11 mouse cellular contexts compared by ENCODE assay signal in the genomic region with DNA sequence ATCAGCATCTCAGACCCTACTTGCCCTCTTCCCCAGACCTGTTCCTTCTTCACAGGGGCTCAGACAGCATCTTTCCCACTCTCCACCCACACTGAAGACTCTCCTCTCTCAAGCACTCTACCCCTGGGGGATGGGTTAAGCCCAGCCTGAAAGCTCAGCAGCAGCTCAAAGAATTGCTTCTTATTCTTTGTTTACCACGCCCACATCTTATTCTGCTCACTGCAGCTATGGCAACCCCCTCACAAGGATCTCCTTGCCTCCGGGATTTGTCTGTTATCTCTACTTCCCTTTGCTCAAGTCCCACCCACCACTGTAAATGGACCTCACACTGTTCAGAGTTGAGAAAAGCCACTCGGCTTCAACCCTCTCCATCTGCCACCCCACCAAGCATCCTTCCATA. TPM values are rescaled to one million over a fixed set of nuclear protein-coding genes. Genes with fewer than 3 reads are reported as not detected.
DNase-seq lines count a peak whose midpoint lies in the region; ATAC-seq lines count a peak whose summit lies in the region.
"Had no signal": no experiment of that assay in that cellular context is flagged by ENCODE, and none has a peak within 500 bp of the region (broad histone marks: within the 10 kb centered on the region; RNA-seq: fewer than 3 reads in every experiment).

No protein-coding gene starts in this region.

- H3K9ac ChIP-seq in forebrain, embryonic 16.5 days (replicated peaks; ENCODE audit: low read depth, low read length) = no peak overlapping the region
- H3K9ac ChIP-seq in liver, embryonic 12.5 days = no peak overlapping the region
- H3K9ac ChIP-seq: neural tube, embryonic 12.5 days had no signal

- no peaks in the 10 kb centered on the region for H3K9me3 ChIP-seq in forebrain, embryonic 16.5 days (ENCODE audit: control insufficient read depth, low read length)
- H3K9me3 ChIP-seq in liver, embryonic 12.5 days (replicated peaks) = peaks cover 2% of the 10 kb centered on the region; the same call in 1 of the 2 replicates

- ATAC-seq in forebrain, embryonic 16.5 days = peak; percentile 65
- peak; percentile 48; the same call in 1 of the 2 replicates for ATAC-seq in megakaryocyte progenitor cell, adult 5-6 weeks (replicated peaks; ENCODE audit: poor library complexity)
- no peak for ATAC-seq in erythroid progenitor cell, adult 5-6 weeks (replicated peaks; ENCODE audit: low FRiP score, poor library complexity, severe bottlenecking)
- ATAC-seq in liver, embryonic 12.5 days = no peak

- H3K4me1 ChIP-seq in forebrain, embryonic 16.5 days (replicated peaks; ENCODE audit: control insufficient read depth, insufficient read depth, low read length) = no peaks in the 10 kb centered on the region
- H3K4me1 ChIP-seq in liver, embryonic 12.5 days = peaks cover 25% of the 10 kb centered on the region

- no peaks in the 10 kb centered on the region for H3K36me3 ChIP-seq in forebrain, embryonic 16.5 days (ENCODE audit: control insufficient read depth, insufficient read depth)
- H3K36me3 ChIP-seq in liver, embryonic 12.5 days = no peaks in the 10 kb centered on the region
- H3K36me3 ChIP-seq: neural tube, embryonic 12.5 days had no signal

- 2% methylated on average over 3 of the region's 3 CpGs for WGBS in forebrain, embryonic 16.5 days
- 12% methylated on average over 3 of the region's 3 CpGs for WGBS in liver, embryonic 12.5 days (ENCODE audit: insufficient replicate concordance)

- no peak overlapping the region for H3K4me2 ChIP-seq in forebrain, embryonic 16.5 days (ENCODE audit: low read length)
- no peak overlapping the region for H3K4me2 ChIP-seq in liver, embryonic 12.5 days
- H3K4me2 ChIP-seq: neural tube, embryonic 12.5 days had no signal

- no peak overlapping the region for H3K27ac ChIP-seq in forebrain, embryonic 16.5 days (ENCODE audit: low read length)
- no peak overlapping the region for H3K27ac ChIP-seq in liver, embryonic 12.5 days
- H3K27ac ChIP-seq: heart, adult 2 months; neural tube, embryonic 12.5 days had no signal

- no peak overlapping the region for H3K4me3 ChIP-seq in forebrain, embryonic 16.5 days (replicated peaks; ENCODE audit: low read length)
- H3K4me3 ChIP-seq in liver, embryonic 12.5 days = no peak overlapping the region
- H3K4me3 ChIP-seq: heart, adult 2 months; neural tube, embryonic 12.5 days had no signal

- no peaks in the 10 kb centered on the region for H3K27me3 ChIP-seq in forebrain, embryonic 16.5 days (replicated peaks; ENCODE audit: control insufficient read depth, insufficient read depth, low read length)
- H3K27me3 ChIP-seq in liver, embryonic 12.5 days (replicated peaks) = no peaks in the 10 kb centered on the region

- DNase-seq in B cell, adult 2 months = peak; percentile 7 to 15
- peak; percentile 54 for DNase-seq in MEL-GATA-1-ER (ENCODE audit: extremely low read depth, low read depth)
- no peak for DNase-seq in c-Kit-positive CD71-positive TER-119-positive erythroid progenitor cells, embryonic 14.5 days (ENCODE audit: low spot score)
- DNase-seq in T-cell, adult 2 months (ENCODE audit: low spot score) = no peak
- DNase-seq: heart, adult 2 months; kidney, adult 2 months had no signal

RNA-seq across cellular contexts. Expression of gene Rreb1, which starts 28.7 kb away (rescaled TPM):
- 1.3 and 2.1 TPM in 2 replicates for polyA plus RNA-seq in forebrain, embryonic 16.5 days (2015; fragmentation: Nextera tagmentation; extraction: Ambion mirVana)
- 58.0 and 62.9 TPM in 2 replicates for total RNA-seq in megakaryocyte progenitor cell, adult 5-6 weeks (2015)
- total RNA-seq in megakaryocyte progenitor cell, adult 5-6 weeks (2017) = 14.7 and 19.4 TPM in 2 replicates
- total RNA-seq in erythroid progenitor cell, adult 5-6 weeks (2015; ENCODE audit: low replicate concordance) = 15.5 and 26.4 TPM in 2 replicates
- 1.8 and 9.0 TPM in 2 replicates for total RNA-seq in erythroid progenitor cell, adult 5-6 weeks (2017; ENCODE audit: low replicate concordance)
- polyA plus RNA-seq in liver, embryonic 12.5 days (2016; fragmentation: Nextera tagmentation; extraction: Ambion mirVana) = 8.8 and 10.2 TPM in 2 replicates

Comparison
In these comparisons a context has a peak if more than half of its experiments do, and no peak if none do; other contexts are left out.
1. DNase-seq: peak in B cell, adult 2 months (2 of 2) and MEL-GATA-1-ER (single experiment); none in c-Kit-positive CD71-positive TER-119-positive erythroid progenitor cells, embryonic 14.5 days (single experiment) and T-cell, adult 2 months (single experiment).
2. ATAC-seq: peak in forebrain, embryonic 16.5 days (single experiment) and megakaryocyte progenitor cell, adult 5-6 weeks (single experiment); none in erythroid progenitor cell, adult 5-6 weeks (single experiment) and liver, embryonic 12.5 days (single experiment).